Mouse (Mus musculus): ENCODE results near the gene Tiam1.
A peak's percentile ranks its signal among the peaks of the same experiment; 100 is the strongest.

Tiam1 gene

GRCm38 (mm10) chr16:89796566-89796965, 347.0 kb downstream of the Tiam1 start:
- no peak for DNase-seq (ENCODE audit: low read depth, low spot score)

GRCm38 (mm10) chr16:89789792-89790434, 353.7 kb downstream of the Tiam1 start:
- DNase-seq (ENCODE audit: low read depth, low spot score) = no peak

- DNase-seq (ENCODE audit: low read depth, low spot score) = no peak
Measured at GRCm38 (mm10) chr16:89785795-89786194, 357.8 kb downstream of the Tiam1 start.

GRCm38 (mm10) chr16:89779705-89780104, 363.9 kb downstream of the Tiam1 start:
- DNase-seq (ENCODE audit: low read depth, low spot score) = no peak

GRCm38 (mm10) chr16:89777450-89777849, 366.1 kb downstream of the Tiam1 start:
- no peak for DNase-seq (ENCODE audit: low read depth, low spot score)

GRCm38 (mm10) chr16:89774553-89774913, 369.0 kb downstream of the Tiam1 start:
- DNase-seq (ENCODE audit: low read depth, low spot score) = no peak

- peak; percentile 54 for DNase-seq (ENCODE audit: low read depth, low spot score)
Measured at GRCm38 (mm10) chr16:89773657-89774552, 369.7 kb downstream of the Tiam1 start.

GRCm38 (mm10) chr16:89765919-89766318, 377.6 kb downstream of the Tiam1 start:
- no peak for DNase-seq (ENCODE audit: low read depth, low spot score)

- DNase-seq (ENCODE audit: low read depth, low spot score) = peak; percentile 17
Measured at GRCm38 (mm10) chr16:89765470-89765869, 378.1 kb downstream of the Tiam1 start.

- DNase-seq (ENCODE audit: low read depth, low spot score) = no peak
Measured at GRCm38 (mm10) chr16:89763812-89764211, 379.8 kb downstream of the Tiam1 start.

- DNase-seq (ENCODE audit: low read depth, low spot score) = no peak
Measured at GRCm38 (mm10) chr16:89762523-89762922, 381.0 kb downstream of the Tiam1 start.

- DNase-seq (ENCODE audit: low read depth, low spot score) = no peak
Measured at GRCm38 (mm10) chr16:89762096-89762495, 381.5 kb downstream of the Tiam1 start.

GRCm38 (mm10) chr16:89757384-89757783, 386.2 kb downstream of the Tiam1 start:
- DNase-seq (ENCODE audit: low read depth, low spot score) = no peak

GRCm38 (mm10) chr16:89754709-89755108, 388.9 kb downstream of the Tiam1 start:
- no peak for DNase-seq (ENCODE audit: low read depth, low spot score)

GRCm38 (mm10) chr16:89747864-89748263, 395.7 kb downstream of the Tiam1 start:
- DNase-seq (ENCODE audit: low read depth, low spot score) = no peak

- DNase-seq (ENCODE audit: low read depth, low spot score) = no peak
Measured at GRCm38 (mm10) chr16:89739559-89739958, 404.0 kb downstream of the Tiam1 start.

GRCm38 (mm10) chr16:89738963-89739362, 404.6 kb downstream of the Tiam1 start:
- DNase-seq (ENCODE audit: low read depth, low spot score) = no peak
